Mouse (Mus musculus): ENCODE measurements at regions not wholly inside any gene's neighbourhood (a gene's known extent, or its start where the extent isn't known, plus 50 kb on each side); places are given as distances from the start of the nearest gene placed in this dataset.
A peak's percentile ranks its signal among the peaks of the same experiment; 100 is the strongest.

DNA sequence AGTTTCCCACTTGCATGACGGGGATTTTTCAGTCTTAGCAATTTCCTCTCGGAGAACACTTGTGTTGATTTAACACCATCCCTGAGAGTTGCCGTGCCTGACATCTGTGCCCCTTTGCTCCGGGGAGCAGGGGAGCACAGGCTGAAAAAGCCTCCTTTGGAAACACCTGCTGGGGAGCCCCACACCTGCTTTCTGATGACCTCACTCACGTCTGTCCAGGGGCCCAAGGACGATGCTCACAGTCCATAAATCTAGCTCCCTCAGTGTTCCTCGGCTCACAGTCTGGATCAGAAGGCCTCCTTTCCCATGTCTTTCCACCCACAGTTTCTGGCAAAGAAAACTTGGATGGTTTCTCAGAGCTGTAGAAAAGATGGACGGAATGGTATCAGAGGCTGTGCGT is 208.7 kb downstream of the Pmp22 start:
- 79% methylated on average over 9 of the region's 9 CpGs for WGBS
- H3K79me2 ChIP-seq (ENCODE audit: control insufficient read depth, insufficient read depth, low read length): no peaks in the 10 kb centered on the region
- no peak for DNase-seq (ENCODE audit: extremely low read depth, low read depth, low spot score)
- TF ChIP-seq CTCF (IDR thresholded peaks at IDR 0.05; ENCODE audit: low read depth, low read length) (no peak), POLR2A (IDR thresholded peaks at IDR 0.05; ENCODE audit: extremely low read depth, insufficient read depth, low read length) (no peak)
- no peaks in the 10 kb centered on the region for H3K4me1 ChIP-seq (ENCODE audit: control insufficient read depth, insufficient read depth, low read length)
- no peak overlapping the region for H3K9ac ChIP-seq (ENCODE audit: low read depth, low read length)
- no peaks in the 10 kb centered on the region for H3K27me3 ChIP-seq (ENCODE audit: control insufficient read depth, insufficient read depth, low read length)
- H3K4me3 ChIP-seq (ENCODE audit: insufficient read depth, low read depth, low read length): no peak overlapping the region
- no peak overlapping the region for H3K27ac ChIP-seq (replicated peaks; ENCODE audit: insufficient read depth, low read depth, low read length)
- H3K36me3 ChIP-seq (ENCODE audit: control insufficient read depth, insufficient read depth, low read length): no peaks in the 10 kb centered on the region

DNA sequence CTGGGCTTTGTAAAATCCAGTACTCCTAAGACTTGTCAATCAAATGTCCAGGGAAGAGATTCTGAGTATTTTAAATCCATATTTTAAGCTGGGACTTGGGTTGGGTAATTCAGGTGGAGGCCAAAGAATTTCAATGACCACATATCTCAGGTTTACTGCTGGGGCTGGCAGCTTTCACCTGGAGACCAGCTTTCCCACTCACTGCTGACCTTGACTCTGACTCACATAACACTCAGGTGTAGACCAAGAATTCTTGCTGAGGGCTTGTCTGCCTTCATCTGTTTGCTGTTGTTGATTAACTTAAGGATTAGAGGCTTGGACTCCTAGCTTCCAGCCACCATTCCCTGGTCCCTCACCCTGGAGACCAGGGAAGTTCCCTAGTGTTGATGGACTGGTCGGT is 209.5 kb downstream of the Pmp22 start:
- no peak for DNase-seq (ENCODE audit: extremely low read depth, low read depth, low spot score)
- H3K27ac ChIP-seq (replicated peaks; ENCODE audit: insufficient read depth, low read depth, low read length): no peak overlapping the region
- H3K4me1 ChIP-seq (ENCODE audit: control insufficient read depth, insufficient read depth, low read length): no peaks in the 10 kb centered on the region
- TF ChIP-seq CTCF (IDR thresholded peaks at IDR 0.05; ENCODE audit: low read depth, low read length) (no peak), POLR2A (IDR thresholded peaks at IDR 0.05; ENCODE audit: extremely low read depth, insufficient read depth, low read length) (no peak)
- no peaks in the 10 kb centered on the region for H3K79me2 ChIP-seq (ENCODE audit: control insufficient read depth, insufficient read depth, low read length)
- H3K36me3 ChIP-seq (ENCODE audit: control insufficient read depth, insufficient read depth, low read length): no peaks in the 10 kb centered on the region
- no peak overlapping the region for H3K9ac ChIP-seq (ENCODE audit: low read depth, low read length)
- 92% methylated on average over 1 of the region's 1 CpGs for WGBS
- no peak overlapping the region for H3K4me3 ChIP-seq (ENCODE audit: insufficient read depth, low read depth, low read length)
- no peaks in the 10 kb centered on the region for H3K27me3 ChIP-seq (ENCODE audit: control insufficient read depth, insufficient read depth, low read length)

DNA sequence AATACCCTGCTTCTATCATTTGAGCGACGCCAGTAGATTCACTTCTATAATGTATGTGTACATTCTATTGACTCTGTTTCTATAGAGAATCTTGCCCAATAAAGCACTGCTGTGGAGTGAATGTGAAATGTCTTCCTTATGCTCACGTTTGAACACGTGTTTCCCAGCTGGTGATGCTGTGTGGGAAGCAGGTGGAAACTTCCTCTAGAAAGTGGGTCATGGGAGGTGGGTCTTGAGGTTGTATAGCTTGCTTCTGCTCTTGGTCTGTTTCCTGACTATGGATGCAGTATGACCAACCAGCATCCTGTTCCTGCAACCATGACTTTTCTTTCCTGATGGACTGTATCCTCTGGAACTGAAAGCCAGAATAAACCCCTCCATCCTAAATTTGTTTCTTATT is 216.9 kb downstream of the Pmp22 start:
- no peaks in the 10 kb centered on the region for H3K27me3 ChIP-seq (ENCODE audit: control insufficient read depth, insufficient read depth, low read length)
- H3K9ac ChIP-seq (ENCODE audit: low read depth, low read length): no peak overlapping the region
- TF ChIP-seq CTCF (IDR thresholded peaks at IDR 0.05; ENCODE audit: low read depth, low read length): no peak
- TF ChIP-seq POLR2A (IDR thresholded peaks at IDR 0.05; ENCODE audit: extremely low read depth, insufficient read depth, low read length): no peak
- H3K4me3 ChIP-seq (ENCODE audit: insufficient read depth, low read depth, low read length): no peak overlapping the region
- H3K79me2 ChIP-seq (ENCODE audit: control insufficient read depth, insufficient read depth, low read length): no peaks in the 10 kb centered on the region
- H3K4me1 ChIP-seq (ENCODE audit: control insufficient read depth, insufficient read depth, low read length): no peaks in the 10 kb centered on the region
- no peak overlapping the region for H3K27ac ChIP-seq (replicated peaks; ENCODE audit: insufficient read depth, low read depth, low read length)
- no peak for DNase-seq (ENCODE audit: extremely low read depth, low read depth, low spot score)
- WGBS: 88% methylated on average over 4 of the region's 4 CpGs
- H3K36me3 ChIP-seq (ENCODE audit: control insufficient read depth, insufficient read depth, low read length): no peaks in the 10 kb centered on the region

DNA sequence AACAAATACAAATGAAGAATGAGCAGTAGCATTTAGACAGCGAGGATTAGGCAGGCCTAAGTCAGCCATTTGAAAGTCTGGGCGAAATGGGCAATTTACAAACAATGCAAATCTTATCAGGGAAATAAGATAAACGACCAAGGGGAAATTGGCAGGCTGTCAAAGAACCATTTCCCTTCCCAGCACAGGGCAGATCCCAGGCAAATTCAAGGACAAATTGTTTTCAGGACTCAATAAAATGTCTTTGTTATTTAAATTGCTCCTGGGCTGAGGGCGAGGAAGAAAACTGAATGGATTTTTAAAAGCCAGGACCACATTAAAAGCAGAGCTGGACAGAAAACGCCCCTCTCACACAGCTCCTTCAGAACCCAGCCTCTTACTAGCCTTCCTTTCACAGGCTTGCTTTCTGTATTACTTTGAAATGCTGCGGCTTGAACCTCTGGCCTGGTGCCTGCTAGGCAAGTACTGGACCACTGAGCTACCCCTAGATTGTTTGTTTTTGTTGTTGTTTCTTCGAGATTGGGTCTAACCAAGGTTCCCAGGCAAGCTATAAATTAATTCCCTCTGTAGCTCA is 221.4 kb downstream of the Pmp22 start:
- H3K27ac ChIP-seq (replicated peaks; ENCODE audit: insufficient read depth, low read depth, low read length): peak overlapping the region; percentile 49; the same call in 1 of the 2 replicates
- H3K9ac ChIP-seq (ENCODE audit: low read depth, low read length): no peak overlapping the region
- H3K79me2 ChIP-seq (ENCODE audit: control insufficient read depth, insufficient read depth, low read length): no peaks in the 10 kb centered on the region
- 39% methylated on average over 7 of the region's 7 CpGs for WGBS
- no peaks in the 10 kb centered on the region for H3K4me1 ChIP-seq (ENCODE audit: control insufficient read depth, insufficient read depth, low read length)
- DNase-seq (ENCODE audit: extremely low read depth, low read depth, low spot score): peak; percentile 24
- no peak for TF ChIP-seq CTCF (IDR thresholded peaks at IDR 0.05; ENCODE audit: low read depth, low read length)
- TF ChIP-seq POLR2A (IDR thresholded peaks at IDR 0.05; ENCODE audit: extremely low read depth, insufficient read depth, low read length): no peak
- no peaks in the 10 kb centered on the region for H3K27me3 ChIP-seq (ENCODE audit: control insufficient read depth, insufficient read depth, low read length)
- no peaks in the 10 kb centered on the region for H3K36me3 ChIP-seq (ENCODE audit: control insufficient read depth, insufficient read depth, low read length)
- H3K4me3 ChIP-seq (ENCODE audit: insufficient read depth, low read depth, low read length): no peak overlapping the region

DNA sequence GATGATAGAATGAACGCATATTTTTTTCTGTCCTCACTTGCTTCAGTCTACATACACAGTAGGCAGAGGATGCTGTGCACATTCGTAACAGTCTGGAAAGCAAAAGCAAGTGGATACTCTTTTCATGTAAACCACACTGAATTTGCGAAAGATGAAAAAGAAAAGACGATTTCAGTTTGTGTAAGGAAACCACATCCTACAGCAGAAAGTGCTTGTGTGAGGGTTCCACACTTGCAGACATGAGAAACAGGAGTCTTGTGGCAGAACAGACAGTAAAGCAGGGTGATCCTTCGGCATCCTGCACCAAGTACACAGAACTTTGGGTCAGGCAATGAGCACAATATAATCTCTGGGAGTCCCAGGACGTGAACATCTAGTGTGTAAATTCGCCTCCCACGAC is 223.2 kb downstream of the Pmp22 start:
- no peak overlapping the region for H3K4me3 ChIP-seq (ENCODE audit: insufficient read depth, low read depth, low read length)
- H3K27me3 ChIP-seq (ENCODE audit: control insufficient read depth, insufficient read depth, low read length): no peaks in the 10 kb centered on the region
- no peaks in the 10 kb centered on the region for H3K36me3 ChIP-seq (ENCODE audit: control insufficient read depth, insufficient read depth, low read length)
- WGBS: 91% methylated on average over 8 of the region's 8 CpGs
- H3K4me1 ChIP-seq (ENCODE audit: control insufficient read depth, insufficient read depth, low read length): no peaks in the 10 kb centered on the region
- TF ChIP-seq CTCF (IDR thresholded peaks at IDR 0.05; ENCODE audit: low read depth, low read length) (no peak), POLR2A (IDR thresholded peaks at IDR 0.05; ENCODE audit: extremely low read depth, insufficient read depth, low read length) (no peak)
- H3K27ac ChIP-seq (replicated peaks; ENCODE audit: insufficient read depth, low read depth, low read length): no peak overlapping the region
- H3K79me2 ChIP-seq (ENCODE audit: control insufficient read depth, insufficient read depth, low read length): no peaks in the 10 kb centered on the region
- no peak overlapping the region for H3K9ac ChIP-seq (ENCODE audit: low read depth, low read length)
- no peak for DNase-seq (ENCODE audit: extremely low read depth, low read depth, low spot score)

DNA sequence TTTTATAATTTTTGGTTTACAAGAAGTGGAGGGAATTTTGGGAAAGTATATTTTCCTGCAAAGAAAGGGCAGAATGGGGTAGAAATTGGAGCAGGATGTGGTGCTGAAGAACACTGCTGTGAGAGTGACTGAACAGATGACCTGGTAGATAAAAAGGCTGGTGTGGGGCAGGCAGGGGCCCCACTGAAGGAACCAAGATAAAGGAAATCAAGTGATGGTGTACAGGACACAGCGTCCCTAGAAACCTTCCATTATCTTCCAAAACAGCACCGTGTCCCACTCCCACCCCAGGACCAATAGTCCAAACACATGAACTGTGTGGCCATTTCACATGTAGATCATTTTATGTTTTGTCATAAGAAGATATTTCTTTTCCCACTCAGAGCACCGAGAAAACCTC is 224.2 kb downstream of the Pmp22 start:
- no peaks in the 10 kb centered on the region for H3K79me2 ChIP-seq (ENCODE audit: control insufficient read depth, insufficient read depth, low read length)
- no peak for DNase-seq (ENCODE audit: extremely low read depth, low read depth, low spot score)
- no peaks in the 10 kb centered on the region for H3K27me3 ChIP-seq (ENCODE audit: control insufficient read depth, insufficient read depth, low read length)
- 69% methylated on average over 3 of the region's 3 CpGs for WGBS
- TF ChIP-seq CTCF (IDR thresholded peaks at IDR 0.05; ENCODE audit: low read depth, low read length) (no peak), POLR2A (IDR thresholded peaks at IDR 0.05; ENCODE audit: extremely low read depth, insufficient read depth, low read length) (no peak)
- no peak overlapping the region for H3K4me3 ChIP-seq (ENCODE audit: insufficient read depth, low read depth, low read length)
- no peaks in the 10 kb centered on the region for H3K4me1 ChIP-seq (ENCODE audit: control insufficient read depth, insufficient read depth, low read length)
- no peak overlapping the region for H3K27ac ChIP-seq (replicated peaks; ENCODE audit: insufficient read depth, low read depth, low read length)
- no peaks in the 10 kb centered on the region for H3K36me3 ChIP-seq (ENCODE audit: control insufficient read depth, insufficient read depth, low read length)
- H3K9ac ChIP-seq (ENCODE audit: low read depth, low read length): no peak overlapping the region
